Mouse (Mus musculus) stomach, embryonic 14.5 days (tissue): ENCODE results near the gene Stub1. TPM values are rescaled to one million over a fixed set of nuclear protein-coding genes. Genes with fewer than 3 reads are reported as not detected.
A peak's percentile ranks its signal among the peaks of the same experiment; 100 is the strongest.

Experiments used
- ATAC-seq: fragments of 200-750 bp; cut with Nextera tagmentation; 2 replicates; pipeline ENCODE4 v1.8.0; 2017; ENCODE audit warnings: low read depth, moderate TSS enrichment; ENCODE audit not compliant: insufficient number of reproducible peaks, insufficient read depth, low FRiP score
- H3K27ac ChIP-seq: fragments of 300-500 bp; sonication (generic); 2 replicates; pipeline ENCODE4 v1.5.1; 2014; ENCODE audit warnings: mild to moderate bottlenecking, low read length, moderate library complexity, mixed read lengths
- H3K27me3 ChIP-seq: fragments of 300-500 bp; sonication (generic); 2 replicates; pipeline ENCODE4 v1.6.1; 2014; ENCODE audit warnings: low read length, control low read depth, mixed read lengths; ENCODE audit not compliant: control insufficient read depth, insufficient read depth
- H3K36me3 ChIP-seq: fragments of 300-500 bp; sonication (generic); 2 replicates; pipeline ENCODE4 v1.6.1; 2014; ENCODE audit warnings: mild to moderate bottlenecking, control low read depth, low read length, moderate library complexity, mixed read lengths; ENCODE audit not compliant: control insufficient read depth, insufficient read depth
- H3K4me1 ChIP-seq: fragments of 300-500 bp; sonication (generic); 2 replicates; pipeline ENCODE4 v1.6.1; 2014; ENCODE audit warnings: low read length, control low read depth, mixed read lengths; ENCODE audit not compliant: control insufficient read depth, insufficient read depth
- H3K4me2 ChIP-seq: fragments of 300-500 bp; sonication (generic); replicated peaks from 2 replicates; pipeline ENCODE4 v1.6.1; 2014; ENCODE audit warnings: low read depth, low read length, control low read depth
- H3K4me3 ChIP-seq: fragments of 300-500 bp; sonication (generic); 2 replicates; pipeline ENCODE4 v1.5.1; 2014; ENCODE audit warnings: low read depth, low read length, control low read depth
- H3K9ac ChIP-seq: fragments of 300-500 bp; sonication (generic); replicated peaks from 2 replicates; pipeline ENCODE4 v1.6.1; 2014; ENCODE audit warnings: low read depth, mild to moderate bottlenecking, control low read depth, low read length, moderate library complexity, mixed read lengths
- H3K9me3 ChIP-seq: fragments of 300-500 bp; sonication (generic); 2 replicates; pipeline ENCODE4 v1.6.1; 2016; ENCODE audit warnings: low read depth, low read length, control low read depth; ENCODE audit not compliant: control insufficient read depth
- WGBS: fragments of 180-500 bp; shearing (Covaris S2); extraction: QIAGEN DNeasy Blood & Tissue Kit; methylation state at CpG from one replicate; pipeline ENCODE4 v1.1.7; 2014; 5-methylcytosine and 5-hydroxymethylcytosine counted together
- polyA plus RNA-seq: library from polyadenylated mRNA; unstranded; fragments of >200 nt; fragmentation: Nextera tagmentation; extraction: Ambion mirVana; gene quantifications from 2 replicates; pipeline ENCODE4 v1.2.1, GENCODE M21; 2014

Gene Stub1
- polyA plus RNA-seq: 321 and 347 TPM in 2 replicates

DNA sequence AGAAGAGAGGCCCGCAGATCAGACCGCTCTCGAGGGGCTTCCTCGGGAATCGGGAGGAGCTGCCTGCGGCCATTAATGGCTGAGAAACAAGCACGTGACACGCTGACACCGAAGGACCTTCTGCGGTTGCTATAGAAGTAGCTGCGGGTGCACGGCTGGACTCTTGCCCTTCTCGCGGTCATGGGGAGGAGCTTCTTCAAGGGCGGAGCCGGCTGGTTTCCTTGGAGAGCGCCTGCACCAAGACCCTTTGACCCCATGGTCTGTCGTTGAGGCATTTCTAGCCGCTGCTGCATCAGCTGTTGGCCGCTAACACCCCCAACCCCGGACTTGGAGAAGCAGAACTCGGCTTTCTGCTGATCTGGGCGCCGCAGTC is at the start of gene Stub1:
Gene Stub1 (minus strand): TSS at position 114 of the 373 bp plus-strand sequence.
- H3K27ac ChIP-seq: peak within 1 kb of the TSS; percentile 94
- peak within 1 kb of the TSS; percentile 74 for H3K9ac ChIP-seq
- peaks cover 58% of the 10 kb centered on the region for H3K4me1 ChIP-seq
- ATAC-seq: peak; percentile 66
- no peaks in the 10 kb centered on the region for H3K27me3 ChIP-seq
- H3K4me3 ChIP-seq: peak within 1 kb of the TSS; percentile 81
- H3K4me2 ChIP-seq: peak within 1 kb of the TSS; percentile 99
- peaks cover 31% of the 10 kb centered on the region for H3K36me3 ChIP-seq
- WGBS: under 1% methylated on average over 24 of the region's 24 CpGs
- no peaks in the 10 kb centered on the region for H3K9me3 ChIP-seq

DNA sequence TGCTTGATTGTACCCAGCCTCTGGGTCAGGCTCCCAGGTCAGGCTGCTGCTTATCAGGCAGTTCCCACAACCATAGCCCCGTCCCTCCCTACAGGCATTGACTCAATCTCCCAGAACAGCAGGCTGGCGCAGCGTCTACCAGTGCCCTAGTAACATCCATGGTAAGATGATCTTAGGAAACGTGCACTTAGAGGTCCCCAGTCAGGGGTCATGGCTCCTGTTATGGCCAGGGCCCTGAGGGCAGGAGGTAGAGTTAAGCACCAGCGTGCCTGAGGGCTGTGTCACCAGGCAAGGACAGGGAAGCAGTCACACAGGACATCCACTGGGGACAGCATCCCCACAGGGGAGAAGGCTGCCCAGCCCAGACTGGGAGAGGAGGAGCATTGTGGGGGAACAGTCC is 49.1 kb upstream of the Stub1 start:
- no peak overlapping the region for H3K27ac ChIP-seq
- WGBS: 46% methylated on average over 5 of the region's 5 CpGs
- peaks cover 36% of the 10 kb centered on the region for H3K36me3 ChIP-seq

DNA sequence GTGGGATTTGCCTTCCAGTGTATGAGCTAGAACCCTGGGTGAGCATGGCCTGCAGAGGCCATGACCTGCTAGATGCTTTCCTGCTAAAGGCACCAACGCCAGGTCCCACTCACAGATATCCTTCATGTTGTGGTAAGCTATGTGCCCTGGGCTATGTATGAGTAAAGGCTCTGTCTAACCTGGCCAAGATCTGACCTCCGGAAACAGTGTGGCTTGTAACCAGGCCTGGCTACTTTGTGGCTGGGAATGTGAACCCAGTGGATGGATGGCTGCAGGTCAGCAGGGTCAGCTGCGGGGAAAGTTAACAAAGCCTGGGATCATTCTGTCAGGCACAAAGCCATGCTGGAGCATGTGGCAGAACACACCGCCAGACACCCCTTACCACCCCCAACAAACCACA is 48.5 kb upstream of the Stub1 start:
- no peak overlapping the region for H3K27ac ChIP-seq
- no peak for ATAC-seq
- no peaks in the 10 kb centered on the region for H3K4me1 ChIP-seq
- no peak overlapping the region for H3K4me2 ChIP-seq
- WGBS: 31% methylated on average over 4 of the region's 4 CpGs
- peaks cover 36% of the 10 kb centered on the region for H3K36me3 ChIP-seq
- H3K9ac ChIP-seq: no peak overlapping the region
- H3K4me3 ChIP-seq: no peak overlapping the region
- H3K27me3 ChIP-seq: no peaks in the 10 kb centered on the region
- no peaks in the 10 kb centered on the region for H3K9me3 ChIP-seq

More for the DNA sequence above, 49.1 kb upstream of the Stub1 start:
- no peak for ATAC-seq
- Histone ChIP-seq H3K4me3 (no peak overlapping the region), H3K9me3 (no peaks in the 10 kb centered on the region), H3K4me2 (no peak overlapping the region), H3K9ac (no peak overlapping the region), H3K4me1 (no peaks in the 10 kb centered on the region), H3K27me3 (no peaks in the 10 kb centered on the region)

DNA sequence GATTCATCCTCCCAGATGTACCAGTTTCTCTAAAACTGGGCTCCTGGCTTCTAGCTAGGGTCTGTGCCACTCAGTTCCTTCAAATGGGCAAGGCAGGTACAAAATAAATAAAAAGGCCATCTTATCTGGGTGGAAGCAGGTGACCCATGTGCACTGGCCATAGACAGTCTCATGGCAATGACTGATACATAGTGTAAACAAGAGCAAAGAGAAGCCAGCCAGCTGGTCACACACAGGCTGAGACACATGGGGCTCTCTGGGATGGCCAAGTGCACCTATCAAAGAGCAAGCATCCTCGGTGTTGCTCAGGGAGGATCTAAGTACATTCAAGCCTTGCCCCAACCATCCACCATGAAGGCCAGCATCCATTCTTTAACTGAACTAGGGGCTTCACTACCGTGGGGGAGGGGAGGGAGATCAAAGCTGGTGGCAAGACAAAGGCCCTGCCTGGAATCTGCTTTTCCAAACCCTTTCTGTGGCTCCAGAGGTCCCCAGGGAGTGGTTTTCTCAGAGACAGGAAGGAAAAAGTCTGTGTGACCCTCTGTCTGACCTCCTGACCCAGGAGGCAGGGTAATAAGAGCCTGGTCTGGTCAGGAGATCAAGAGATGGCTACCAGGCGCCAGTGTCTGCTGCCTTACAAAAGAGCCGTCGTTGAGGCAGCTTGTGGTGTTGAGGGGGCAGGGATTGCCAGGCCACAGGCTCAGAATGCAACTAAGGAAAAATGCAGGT is 47.9 kb upstream of the Stub1 start:
- Histone ChIP-seq H3K4me3 (no peak overlapping the region), H3K36me3 (peaks cover 36% of the 10 kb centered on the region), H3K9ac (no peak overlapping the region), H3K27me3 (no peaks in the 10 kb centered on the region), H3K4me1 (peaks cover 6% of the 10 kb centered on the region; the same call in 1 of the 2 replicates), H3K4me2 (no peak overlapping the region), H3K27ac (no peak overlapping the region), H3K9me3 (no peaks in the 10 kb centered on the region)
- no peak for ATAC-seq
- WGBS: 15% methylated on average over 5 of the region's 5 CpGs

DNA sequence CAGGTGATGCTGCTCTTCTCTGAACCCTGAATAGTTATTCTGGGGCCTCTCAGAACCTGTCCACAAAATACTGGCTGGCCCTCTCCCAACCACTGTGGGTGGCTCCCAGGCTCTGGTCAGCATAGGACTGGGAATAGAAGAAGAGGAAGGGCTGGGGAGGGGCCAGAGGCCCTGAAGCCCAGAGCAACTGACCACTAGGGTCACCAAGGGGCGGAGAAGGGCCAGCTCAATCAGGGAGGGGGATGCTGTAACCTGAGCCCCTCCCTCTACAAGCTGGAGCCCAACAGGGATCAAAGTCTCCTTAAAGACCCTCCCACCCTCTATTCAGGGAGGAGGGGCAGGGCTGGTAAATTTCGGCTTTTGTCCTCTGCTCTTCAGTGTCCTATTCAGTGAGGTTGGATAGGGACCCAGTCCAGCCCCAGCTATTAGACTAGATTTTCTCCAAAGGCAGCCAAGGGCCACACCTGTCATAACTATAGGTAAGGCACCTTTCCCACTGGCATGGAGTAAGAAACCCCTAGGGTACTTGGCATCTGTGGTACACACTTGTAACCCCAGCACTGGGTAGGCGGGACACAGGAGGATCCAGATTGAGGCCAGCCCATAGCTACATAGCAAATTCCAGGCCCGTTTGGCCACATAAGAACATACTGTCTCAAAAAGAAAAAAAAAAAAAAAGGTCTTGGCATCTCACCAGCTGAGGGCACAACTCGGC is 47.1 kb upstream of the Stub1 start, which contains the start of gene Wfikkn1:
Gene Wfikkn1 (minus strand): TSS at position 663 of the 715 bp plus-strand sequence.
- Histone ChIP-seq H3K36me3 (peaks cover 36% of the 10 kb centered on the region), H3K27ac (no peak within 1 kb of the TSS), H3K4me2 (no peak within 1 kb of the TSS), H3K27me3 (no peaks in the 10 kb centered on the region), H3K4me3 (no peak within 1 kb of the TSS), H3K9me3 (no peaks in the 10 kb centered on the region), H3K4me1 (peaks cover 9% of the 10 kb centered on the region; the same call in 1 of the 2 replicates), H3K9ac (0 out of 2 replicates have a peak within 1 kb of the TSS, but pooled peaks have one; percentile 1)
- ATAC-seq: no peak
- 31% methylated on average over 5 of the region's 5 CpGs for WGBS

DNA sequence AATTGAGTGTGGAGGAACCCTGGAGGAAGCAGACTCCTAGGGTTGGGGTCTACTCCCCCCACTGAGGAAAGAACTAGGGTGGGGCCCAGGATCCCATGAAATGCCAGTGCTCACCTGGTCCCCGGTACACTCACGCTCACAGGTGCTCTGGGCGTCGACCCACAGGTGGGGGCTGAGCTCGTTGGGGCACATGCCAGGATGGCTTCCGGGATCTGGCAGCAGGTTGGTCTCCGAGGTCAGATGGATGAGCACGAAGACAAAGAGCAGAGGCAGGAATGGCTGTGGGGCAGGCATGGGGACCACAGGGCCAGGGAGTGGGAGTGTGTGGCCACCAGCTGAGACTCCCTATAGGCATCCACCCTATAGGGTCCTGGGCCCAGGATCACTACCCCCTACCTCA is 46.5 kb upstream of the Stub1 start:
- peaks cover 36% of the 10 kb centered on the region for H3K36me3 ChIP-seq
- no peak overlapping the region for H3K9ac ChIP-seq
- H3K27me3 ChIP-seq: no peaks in the 10 kb centered on the region
- H3K4me3 ChIP-seq: no peak overlapping the region
- no peak overlapping the region for H3K27ac ChIP-seq
- 65% methylated on average over 8 of the region's 8 CpGs for WGBS
- ATAC-seq: no peak
- no peak overlapping the region for H3K4me2 ChIP-seq
- peaks cover 9% of the 10 kb centered on the region; the same call in 1 of the 2 replicates for H3K4me1 ChIP-seq
- no peaks in the 10 kb centered on the region for H3K9me3 ChIP-seq

DNA sequence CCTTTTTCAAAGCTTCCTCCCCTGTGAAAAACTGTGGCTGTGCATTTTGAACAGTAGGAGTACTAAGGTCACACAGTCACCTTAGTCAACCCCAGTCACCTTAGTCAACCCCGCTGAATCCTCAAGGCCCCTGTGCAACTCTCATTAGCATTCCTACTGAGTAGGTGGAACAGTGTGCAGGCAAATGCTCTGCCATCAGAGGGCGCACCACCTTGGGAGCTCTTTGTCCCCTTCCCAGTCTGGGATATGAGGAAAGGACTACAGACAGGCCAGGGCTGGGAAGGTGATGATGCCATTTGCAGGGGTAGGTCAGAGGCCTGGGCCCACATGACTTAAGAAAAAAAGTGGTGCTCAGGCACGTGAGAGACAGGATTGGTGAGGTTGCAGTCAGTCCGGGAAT is 46.1 kb upstream of the Stub1 start:
- Histone ChIP-seq H3K4me2 (no peak overlapping the region), H3K36me3 (peaks cover 36% of the 10 kb centered on the region)
- WGBS: 61% methylated on average over 4 of the region's 4 CpGs

DNA sequence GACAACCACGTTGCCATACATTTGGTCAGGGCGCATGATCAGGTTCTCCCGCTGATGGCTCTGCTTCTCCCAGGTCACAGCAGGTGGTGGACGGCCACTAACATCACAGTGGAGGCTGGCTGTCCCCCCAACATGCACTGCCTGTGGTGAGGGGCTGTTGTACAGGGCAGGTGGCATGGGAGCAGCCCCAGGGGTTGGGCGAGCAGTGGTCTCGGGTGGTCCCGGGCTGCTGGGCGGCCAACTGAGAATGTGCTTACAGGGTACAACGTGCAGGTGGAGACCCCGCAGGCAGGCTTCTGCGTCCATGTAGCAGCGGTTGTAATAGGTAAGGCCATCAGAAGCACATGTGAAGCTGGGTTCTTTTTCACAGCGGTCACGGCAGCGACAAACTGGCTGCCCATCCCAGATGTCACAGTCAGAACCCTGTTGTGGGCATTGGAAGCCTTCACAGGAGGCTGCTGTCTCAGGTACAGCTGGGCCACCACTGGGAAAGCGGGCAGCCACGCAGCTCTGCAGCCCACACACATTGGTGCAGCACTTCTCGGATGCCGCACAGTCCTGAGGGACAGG is 45.5 kb upstream of the Stub1 start:
- peaks cover 30% of the 10 kb centered on the region for H3K36me3 ChIP-seq
- 89% methylated on average over 19 of the region's 19 CpGs for WGBS
- no peaks in the 10 kb centered on the region for H3K9me3 ChIP-seq
- no peak overlapping the region for H3K27ac ChIP-seq
- no peak for ATAC-seq
- no peaks in the 10 kb centered on the region for H3K27me3 ChIP-seq
- H3K9ac ChIP-seq: no peak overlapping the region
- no peak overlapping the region for H3K4me2 ChIP-seq
- H3K4me1 ChIP-seq: peaks cover 9% of the 10 kb centered on the region; the same call in 1 of the 2 replicates
- no peak overlapping the region for H3K4me3 ChIP-seq

More for the DNA sequence above, 46.1 kb upstream of the Stub1 start:
- no peak for ATAC-seq
- H3K27ac ChIP-seq: no peak overlapping the region
- H3K9me3 ChIP-seq: no peaks in the 10 kb centered on the region
- H3K4me1 ChIP-seq: peaks cover 9% of the 10 kb centered on the region; the same call in 1 of the 2 replicates
- no peaks in the 10 kb centered on the region for H3K27me3 ChIP-seq
- no peak overlapping the region for H3K4me3 ChIP-seq
- H3K9ac ChIP-seq: no peak overlapping the region
